Mouse (Mus musculus): Measurements from ENCODE around the gene Ctnna3.

The Ctnna3 gene

DNA sequence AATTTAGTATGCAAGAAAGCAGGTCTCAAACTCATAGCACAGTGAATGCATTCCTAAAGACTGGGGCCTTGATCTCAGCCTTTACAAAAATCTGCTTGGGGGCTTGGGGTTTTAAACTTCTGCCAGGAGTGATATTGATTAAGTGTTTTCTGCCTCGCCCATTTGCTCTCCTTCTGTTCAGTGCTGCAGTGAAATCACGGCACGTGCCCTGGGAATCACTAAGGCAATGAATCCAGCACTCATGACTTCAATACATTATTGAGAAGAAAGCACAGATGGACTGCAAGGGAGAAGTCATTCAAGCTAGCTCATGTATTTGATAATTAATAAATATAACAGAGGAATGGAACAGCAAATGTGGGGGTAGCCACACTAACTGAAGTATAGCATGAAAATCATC, 515.6 kb downstream of the Ctnna3 start:
- no peak for DNase-seq (ENCODE audit: low spot score)

DNA sequence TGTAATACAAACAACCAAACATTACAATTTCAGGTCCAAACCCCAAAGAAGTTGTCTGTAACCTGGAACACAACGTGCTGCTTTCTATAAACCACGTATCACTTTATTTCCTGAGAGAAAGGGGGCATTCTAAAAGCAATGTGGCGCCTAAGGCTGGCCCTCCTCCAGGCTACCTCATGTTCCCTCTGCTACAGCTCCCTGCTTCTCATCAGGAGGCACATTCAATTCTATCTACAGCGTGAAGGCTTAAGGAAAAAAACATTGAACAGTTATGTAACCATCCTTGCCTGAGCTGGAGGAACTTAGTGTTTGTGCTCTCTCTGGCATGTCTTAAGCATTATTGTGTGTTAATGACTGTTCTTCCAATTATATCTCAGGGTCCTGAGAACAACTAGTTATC, 517.4 kb downstream of the Ctnna3 start:
- no peak for DNase-seq (ENCODE audit: low spot score)

DNA sequence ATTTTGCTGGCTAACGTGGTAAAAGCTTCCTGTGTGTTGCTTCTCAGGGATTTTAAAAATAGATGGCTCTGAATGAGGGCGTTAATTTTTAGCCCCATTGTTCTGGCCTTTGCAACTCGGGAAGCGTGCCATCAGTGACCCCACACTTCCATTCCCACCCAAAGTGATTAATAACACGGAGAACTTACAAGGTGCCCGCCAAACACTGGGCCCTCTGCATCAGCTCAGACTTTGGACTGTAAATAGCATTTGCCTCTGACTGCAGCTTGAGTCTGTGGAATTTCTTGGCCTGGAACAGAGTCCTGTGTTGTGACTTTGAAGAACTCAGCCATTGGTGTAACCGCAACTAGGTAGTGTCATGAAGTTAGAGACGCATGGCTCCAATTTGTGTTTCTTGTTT, 521.0 kb downstream of the Ctnna3 start:
- DNase-seq (ENCODE audit: low spot score) = no peak

DNA sequence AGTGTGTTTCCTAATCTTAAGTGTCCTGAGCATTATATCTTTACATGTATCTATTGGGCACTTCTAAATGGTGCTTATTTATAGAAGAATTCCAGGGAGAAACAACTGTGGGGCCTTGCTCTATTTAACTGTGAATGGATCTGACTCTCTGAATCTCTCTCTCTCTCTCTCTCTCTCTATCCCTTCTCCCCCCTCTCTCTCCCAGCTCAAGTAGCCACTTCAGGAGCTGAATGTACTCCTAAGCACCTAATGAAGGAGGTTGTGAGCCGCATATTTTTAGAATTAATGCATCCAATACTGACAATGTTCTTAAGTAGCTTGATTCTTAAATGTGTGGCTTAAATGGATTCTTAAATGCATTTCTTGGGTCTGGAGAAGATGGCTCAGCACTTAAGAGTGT, 521.6 kb downstream of the Ctnna3 start:
- DNase-seq (ENCODE audit: low spot score) = no peak

DNA sequence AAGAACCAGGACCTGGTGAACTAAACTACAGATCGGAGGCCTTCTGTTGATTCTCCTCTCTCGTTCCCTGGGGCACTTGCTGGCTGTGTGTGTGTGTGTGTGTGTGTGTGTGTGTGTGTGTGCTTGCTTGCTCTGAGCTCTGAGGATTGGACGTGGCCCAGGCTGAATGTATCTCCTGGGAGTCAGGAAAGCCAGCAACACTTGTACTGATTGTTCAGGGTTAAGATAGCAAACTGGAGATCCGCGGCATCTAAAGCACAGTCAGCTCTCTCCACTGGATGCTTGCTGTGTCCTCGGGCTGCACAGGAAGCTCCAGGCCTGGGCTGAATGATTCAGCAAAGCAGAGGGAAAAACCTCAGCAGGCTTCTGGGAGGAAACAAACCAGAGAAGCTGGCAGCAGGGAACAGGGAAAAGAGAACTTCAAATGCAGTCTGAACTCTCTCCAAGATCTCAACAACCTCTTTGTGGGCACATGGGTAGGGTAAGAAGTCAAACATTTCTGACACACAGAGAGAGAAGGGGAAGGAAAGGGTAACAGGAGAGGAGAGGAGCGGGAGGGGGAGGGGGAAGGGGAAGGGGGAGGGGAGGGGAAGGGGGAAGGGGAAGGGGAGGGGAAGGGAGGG, 524.5 kb downstream of the Ctnna3 start:
- DNase-seq (ENCODE audit: low spot score) = no peak

DNA sequence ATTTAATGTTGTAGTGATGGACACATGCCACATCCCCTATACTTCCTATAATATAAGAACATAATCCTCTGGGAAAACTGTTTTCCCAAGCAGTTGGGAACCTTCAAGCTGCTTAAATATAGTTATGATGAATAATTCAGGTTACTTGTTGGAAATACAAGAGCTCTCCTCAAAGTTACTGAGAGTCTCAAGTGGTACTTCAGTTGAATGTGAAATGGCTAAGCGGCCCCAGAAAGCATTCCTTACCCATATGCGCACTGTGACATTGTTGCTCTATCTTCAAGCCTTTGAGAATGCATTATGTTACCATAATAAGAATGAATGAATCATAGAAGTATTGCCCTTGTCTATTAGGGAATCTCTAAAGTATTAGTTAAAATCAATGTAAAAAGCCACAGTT, 542.4 kb downstream of the Ctnna3 start:
- DNase-seq (ENCODE audit: low spot score) = no peak

DNA sequence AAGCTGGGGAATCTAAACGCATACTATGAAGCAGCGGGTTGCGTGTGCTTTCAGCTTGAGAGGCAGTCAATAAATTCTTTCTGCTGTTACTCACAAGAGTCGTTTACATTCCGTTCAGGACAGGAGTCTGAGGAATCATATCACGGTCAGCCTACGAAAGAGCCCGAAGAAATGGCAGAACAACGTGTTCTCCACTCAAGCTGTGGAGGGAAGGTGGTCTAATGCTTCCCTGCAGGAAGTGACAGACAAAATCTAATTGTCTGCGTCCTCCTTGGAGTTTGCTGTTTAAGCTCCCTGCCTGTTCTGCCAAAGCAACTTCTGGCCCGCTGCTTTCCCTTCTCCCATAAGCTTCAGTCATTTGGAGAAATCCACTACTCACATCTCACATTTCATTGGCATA, 548.2 kb downstream of the Ctnna3 start:
- DNase-seq (ENCODE audit: low spot score) = no peak

DNA sequence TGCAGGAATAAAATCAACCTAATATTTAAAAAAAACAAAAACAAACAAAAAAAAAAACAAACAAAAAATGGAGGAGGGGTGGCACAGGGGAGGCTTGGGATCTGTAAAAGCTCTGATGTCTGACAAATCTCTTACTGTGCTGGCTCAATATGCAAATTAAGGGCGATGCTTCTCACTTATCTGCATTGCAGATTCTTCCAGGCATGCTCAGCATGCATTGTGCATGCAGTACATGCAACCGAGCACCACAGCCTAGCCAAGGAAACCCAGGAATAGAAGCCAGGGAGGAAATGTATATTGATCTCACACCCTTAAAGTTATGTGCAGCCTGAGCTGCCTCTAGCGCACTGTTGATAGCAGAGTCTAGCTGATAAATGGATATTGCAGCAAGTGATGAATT, 548.6 kb downstream of the Ctnna3 start:
- DNase-seq (ENCODE audit: low spot score) = no peak

DNA sequence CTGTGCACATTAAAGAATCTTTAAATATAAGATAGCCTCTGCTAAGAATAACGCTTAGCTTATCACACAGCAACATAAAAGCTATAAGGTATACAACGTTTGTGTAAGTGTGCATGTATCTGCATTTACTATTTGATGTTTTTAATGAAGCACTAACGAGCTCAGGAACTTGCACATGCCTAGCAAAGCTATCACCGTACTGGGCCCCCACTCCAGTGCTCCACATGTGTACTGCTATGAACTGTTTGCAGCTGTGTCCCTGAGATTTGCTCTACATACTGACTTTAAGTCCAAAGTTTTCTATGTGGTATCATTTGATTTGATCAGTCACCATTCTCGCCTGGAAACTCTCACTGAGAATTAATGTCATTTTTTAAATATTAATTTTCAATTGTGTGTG, 549.1 kb downstream of the Ctnna3 start:
- DNase-seq (ENCODE audit: low spot score) = no peak

DNA sequence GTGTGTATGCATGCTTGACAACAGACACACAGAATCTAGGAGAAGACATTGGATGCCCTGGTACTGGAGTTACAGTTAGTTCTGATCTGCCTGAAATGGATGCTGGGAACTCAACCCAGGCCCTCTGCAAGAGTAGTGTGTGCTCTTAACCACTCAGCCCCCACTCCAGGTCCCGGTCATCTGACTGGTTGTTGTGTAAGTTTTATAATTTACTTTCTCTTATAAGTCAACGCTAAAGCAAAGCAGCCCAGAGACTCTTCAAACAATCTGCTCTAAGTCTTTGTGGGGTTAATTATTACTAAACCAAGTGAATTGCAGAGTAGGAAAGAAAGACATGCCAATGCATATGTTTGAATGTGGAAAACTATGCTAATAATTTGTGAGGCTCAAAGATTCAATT, 549.5 kb downstream of the Ctnna3 start:
- DNase-seq (ENCODE audit: low spot score) = no peak

DNA sequence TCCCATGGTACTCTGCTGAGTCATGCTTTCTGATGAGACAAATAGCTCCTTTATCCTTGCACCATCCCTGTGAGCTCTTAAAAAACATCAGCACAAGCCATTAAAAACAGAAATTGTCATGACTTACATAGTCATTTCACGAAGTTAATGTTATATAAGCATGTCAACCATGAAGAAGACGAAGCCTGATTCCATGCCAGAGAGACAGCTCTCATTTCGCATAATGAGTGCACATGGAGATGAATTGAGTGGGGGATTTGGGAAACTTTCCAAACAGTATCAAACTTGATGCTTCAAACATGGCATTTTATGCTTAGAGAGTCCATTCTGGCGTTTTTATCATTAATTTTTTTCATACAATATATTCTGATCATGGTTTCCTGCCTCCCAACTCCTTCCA, 555.7 kb downstream of the Ctnna3 start:
- DNase-seq (ENCODE audit: low spot score) = no peak

DNA sequence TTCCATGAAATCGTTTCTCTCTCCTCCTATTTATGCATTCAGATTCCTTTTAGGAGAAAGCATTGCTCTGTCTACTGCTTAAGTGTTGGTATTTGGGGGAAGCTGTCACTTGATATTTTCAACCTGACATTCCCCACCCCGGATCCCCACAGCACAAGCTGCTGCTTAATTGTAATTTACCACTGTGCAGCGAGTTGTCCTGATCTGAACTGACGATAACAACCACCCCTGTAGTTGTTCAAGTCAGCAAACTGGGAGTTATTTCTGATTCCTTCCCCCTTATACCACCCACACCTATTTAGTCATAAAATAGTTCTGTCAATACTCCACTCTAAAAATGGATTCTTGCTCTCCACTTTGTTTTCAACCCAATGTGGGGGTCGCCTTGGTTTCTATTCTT, 564.4 kb downstream of the Ctnna3 start:
- no peak for DNase-seq (ENCODE audit: low spot score)

DNA sequence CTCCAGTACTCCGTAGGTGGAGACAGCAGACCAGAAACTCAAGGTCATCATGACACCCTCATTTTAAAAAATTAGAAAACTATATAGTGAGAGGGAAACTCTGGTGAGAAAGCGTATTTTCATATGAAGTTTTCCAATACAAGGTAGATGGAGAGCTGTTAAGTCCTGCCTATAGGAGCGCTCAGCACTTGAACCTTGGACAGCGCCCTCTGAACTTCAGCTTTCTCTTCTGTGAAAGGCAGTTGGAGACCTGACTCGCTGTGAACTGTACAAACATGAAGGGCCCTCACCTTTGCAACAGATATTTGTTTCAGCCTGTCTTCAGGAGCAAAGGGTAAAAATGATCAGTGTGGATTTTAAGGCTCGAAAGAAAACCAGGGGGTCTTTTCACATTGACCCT, 571.6 kb downstream of the Ctnna3 start:
- DNase-seq (ENCODE audit: low spot score) = no peak

DNA sequence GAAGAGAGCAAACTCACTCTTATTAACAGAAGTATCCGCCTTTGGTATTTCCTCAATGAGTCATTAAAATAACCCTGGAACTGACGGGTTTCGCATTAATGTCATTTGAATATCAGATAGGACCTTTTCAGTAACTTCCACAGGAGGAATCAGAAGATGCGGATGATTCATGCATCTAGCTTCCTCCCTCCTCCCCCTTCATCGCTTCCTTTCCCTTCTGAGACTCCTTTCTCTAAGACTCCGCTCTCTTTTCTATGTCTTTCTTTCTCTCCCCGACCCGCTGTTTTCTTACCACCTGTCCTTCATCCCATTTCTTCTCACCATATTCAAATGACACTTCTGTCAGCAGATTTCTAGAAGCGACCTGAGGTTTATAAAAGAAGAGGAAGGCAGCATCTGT, 572.1 kb downstream of the Ctnna3 start:
- DNase-seq (ENCODE audit: low spot score) = no peak

DNA sequence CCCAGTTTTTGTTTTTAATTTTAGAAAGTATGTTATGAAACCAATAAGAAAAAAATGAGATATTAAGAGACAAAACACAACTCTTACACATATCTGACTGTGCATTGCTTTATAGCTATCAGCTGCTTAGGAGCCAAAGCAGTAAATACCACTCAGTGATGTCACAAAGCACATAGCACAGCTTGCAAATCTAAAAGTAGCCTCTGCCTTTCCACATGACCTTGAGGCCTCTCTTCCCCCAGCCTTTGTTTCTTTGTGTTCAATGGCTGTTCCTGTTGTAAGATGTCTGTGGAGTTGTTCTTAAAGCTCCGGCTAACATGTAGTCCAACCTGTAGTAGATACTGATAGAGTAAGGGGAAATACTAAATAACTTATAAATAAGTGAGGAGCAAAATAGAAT, 590.4 kb downstream of the Ctnna3 start:
- no peak for DNase-seq (ENCODE audit: low spot score)

DNA sequence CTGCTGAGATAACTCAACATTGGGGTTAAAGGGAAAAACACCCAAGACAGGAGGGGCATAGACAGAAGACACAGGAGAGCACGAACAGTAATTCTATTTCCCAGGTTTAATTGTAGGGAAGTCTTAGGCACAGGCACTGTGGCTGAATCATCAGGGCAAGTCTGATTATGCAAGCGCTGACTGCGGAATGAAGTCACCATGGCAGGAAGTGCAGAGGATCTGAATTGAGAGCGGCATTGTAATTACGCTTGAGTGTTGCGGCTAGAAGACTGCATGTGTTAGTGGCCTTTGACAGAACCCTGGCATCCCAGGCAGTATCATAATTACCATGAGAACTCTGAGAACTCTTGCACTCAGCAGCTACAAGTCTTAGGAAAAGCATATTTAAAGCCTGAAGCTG, 593.4 kb downstream of the Ctnna3 start:
- no peak for DNase-seq (ENCODE audit: low spot score)

DNA sequence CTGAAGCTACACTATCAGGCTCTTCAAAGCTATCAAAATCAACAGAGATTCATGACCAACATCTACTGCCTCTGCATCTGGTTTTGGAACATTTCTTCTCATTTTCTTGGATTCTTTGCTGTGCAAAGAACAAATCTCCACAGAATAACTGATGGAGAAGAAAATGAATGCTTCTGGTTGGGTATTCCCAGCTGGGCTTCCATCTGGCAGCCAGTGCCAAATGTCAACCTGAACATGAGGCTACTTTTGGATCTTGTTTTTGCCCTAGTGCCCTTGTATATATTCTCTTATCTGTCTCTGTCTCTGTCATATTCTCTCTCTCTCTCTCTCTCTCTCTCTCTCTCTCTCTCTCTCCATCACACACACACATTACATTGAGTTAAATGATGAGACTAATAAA, 601.0 kb downstream of the Ctnna3 start:
- no peak for DNase-seq (ENCODE audit: low spot score)

DNA sequence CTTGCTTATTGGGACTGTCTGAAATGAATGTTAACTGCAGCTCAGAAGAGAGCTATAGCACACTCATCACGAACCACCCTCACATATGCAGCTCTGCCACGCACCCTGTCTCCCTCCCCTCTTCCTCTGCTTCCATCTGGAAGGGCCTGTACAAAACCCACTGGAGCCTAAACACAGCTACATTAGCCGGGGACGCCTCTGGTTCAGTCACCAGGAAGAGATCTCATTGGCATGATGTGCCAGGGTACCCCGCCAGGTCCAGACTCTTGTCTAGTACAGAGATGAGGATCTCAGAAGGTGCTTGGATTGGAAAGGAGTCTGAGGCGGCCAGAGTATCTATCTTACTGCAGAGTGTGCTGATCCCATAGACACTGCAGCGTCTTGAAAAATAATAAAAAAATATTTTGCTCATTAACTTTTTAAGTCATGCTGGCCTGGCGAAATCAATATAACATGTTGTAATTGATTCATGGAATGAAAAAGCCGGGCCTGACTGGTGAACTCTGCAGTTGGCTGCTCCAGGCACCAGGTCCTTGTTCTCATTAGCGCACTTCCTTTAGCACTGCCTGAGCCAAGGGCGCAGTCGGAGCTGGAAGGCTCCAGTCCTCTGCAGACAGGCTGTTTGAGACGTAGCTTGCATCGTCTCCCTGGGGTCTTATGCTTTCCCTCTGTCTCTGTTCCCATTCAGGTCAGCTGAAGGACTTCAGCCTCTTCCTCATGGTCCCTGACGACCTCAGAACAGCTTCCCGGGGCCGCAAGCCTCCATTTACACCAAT, 610.0 kb downstream of the Ctnna3 start:
- no peak for DNase-seq (ENCODE audit: low spot score)

DNA sequence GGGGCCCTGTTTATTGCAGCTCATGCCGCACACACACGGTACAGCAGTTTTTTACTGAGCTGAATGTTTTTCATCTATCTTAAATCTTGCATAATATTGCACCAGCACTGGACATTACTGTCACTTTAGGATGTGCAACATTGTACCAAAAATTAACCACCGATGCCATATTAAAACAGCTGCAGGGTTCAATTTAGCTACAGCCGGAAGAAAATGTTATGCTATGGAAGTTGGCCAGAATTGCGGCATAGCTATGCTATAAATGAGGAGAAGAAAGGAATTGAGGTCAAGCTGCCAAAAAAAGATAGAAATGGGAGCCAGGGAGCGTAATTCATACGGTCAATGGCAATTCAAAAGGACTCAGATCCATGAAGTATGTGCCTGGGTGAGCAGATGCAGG, 611.3 kb downstream of the Ctnna3 start:
- no peak for DNase-seq (ENCODE audit: low spot score)

DNA sequence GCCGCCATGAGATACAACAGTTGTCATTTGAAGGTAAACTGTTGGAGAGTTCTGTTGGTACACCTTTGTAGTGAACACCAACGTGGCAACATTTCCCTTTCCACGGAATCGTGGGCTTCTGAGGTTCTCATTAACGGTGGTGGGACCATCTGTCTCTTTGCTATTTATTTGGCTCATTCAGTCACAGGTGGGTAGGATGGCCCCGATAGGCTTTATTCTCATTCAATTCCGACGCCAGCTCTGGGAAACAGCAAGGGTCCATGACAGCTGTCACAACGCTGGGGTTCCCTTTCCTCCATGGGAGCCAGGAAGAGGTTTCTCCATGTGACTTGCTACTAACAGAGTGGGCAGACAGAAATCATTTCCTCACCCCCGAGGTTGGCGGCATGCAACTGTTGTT, 612.0 kb downstream of the Ctnna3 start:
- DNase-seq (ENCODE audit: low spot score) = no peak

DNA sequence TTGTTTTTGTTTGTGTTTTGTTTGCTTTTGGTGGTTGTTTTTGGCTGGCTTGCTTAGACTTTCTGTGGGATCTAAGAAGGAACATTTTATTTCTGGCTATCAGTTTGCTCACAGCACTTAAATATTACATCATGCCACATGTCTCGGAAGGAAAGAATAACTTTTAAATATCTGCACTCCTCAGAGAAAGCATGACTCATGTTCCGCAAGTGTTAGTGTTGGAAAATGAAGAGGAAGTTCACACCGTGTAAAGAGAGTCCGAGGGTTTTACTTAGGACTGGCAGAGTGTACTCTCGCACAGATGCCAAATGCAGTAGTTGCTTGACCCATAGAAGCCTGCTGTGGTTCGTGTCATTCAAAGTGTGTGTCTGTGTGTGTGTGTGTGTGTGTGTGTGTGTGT, 619.3 kb downstream of the Ctnna3 start:
- DNase-seq (ENCODE audit: low spot score) = no peak

DNA sequence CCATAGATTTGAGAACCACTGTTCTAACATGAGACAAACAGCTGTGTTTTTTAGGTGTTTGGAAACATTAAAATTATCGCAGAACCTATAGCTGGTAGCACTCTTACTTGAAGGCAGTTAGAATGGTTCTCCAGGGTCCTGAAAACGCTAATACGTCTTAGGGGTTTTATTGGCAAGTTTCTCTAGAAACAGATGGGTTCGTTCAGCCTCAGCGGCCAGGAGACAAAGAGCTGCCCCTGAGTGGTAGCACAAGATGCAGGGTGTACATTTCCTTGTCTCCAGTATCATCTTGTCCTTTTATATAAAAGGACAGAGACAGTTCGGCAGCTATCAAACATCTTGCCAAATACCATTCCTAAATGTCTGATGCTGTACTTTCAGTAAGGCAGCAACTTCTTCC, 620.0 kb downstream of the Ctnna3 start:
- no peak for DNase-seq (ENCODE audit: low spot score)

DNA sequence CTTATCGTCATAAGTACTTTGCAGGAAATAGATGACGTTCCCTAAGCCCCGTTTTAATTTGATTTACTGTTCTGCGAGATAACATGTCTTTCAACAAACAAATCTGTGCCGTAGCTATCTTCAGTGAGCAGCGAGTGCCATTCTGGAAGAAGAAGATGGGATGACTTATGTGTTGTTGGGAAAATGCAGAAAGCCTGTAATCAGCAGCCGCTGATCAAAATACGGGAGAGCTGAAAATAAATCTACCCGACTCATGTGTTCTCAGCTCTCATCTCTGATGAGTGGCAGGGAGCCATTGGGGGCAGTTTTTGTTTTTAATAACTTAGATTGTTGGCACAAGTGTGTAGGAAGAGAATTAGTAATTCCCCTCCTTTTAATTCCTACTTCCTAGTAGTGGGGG, 633.8 kb downstream of the Ctnna3 start:
- no peak for DNase-seq (ENCODE audit: low spot score)

DNA sequence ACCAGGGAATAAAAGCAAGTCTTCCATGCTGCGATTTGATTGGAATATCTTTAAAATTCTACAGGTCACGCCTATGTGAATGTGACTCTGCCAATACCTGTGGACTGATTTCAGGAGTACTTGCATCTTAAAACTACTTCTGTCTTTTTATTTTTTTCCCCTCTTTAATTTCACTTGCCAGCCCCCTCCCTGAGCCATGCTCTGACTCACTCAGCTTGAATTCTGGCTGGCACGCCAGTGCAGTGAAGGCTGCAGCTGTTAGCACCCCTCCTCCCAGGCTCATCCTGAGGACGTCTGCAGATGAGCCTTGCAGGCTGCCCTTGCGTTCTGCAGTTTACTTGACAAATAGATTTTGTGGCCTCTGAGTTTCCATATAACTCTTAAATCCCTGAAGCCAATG, 646.0 kb downstream of the Ctnna3 start:
- DNase-seq (ENCODE audit: low spot score) = no peak

Data from ovary, adult 18-20 months (tissue).